ENCODE assay signal across 8 mouse cellular contexts in the genomic region with DNA sequence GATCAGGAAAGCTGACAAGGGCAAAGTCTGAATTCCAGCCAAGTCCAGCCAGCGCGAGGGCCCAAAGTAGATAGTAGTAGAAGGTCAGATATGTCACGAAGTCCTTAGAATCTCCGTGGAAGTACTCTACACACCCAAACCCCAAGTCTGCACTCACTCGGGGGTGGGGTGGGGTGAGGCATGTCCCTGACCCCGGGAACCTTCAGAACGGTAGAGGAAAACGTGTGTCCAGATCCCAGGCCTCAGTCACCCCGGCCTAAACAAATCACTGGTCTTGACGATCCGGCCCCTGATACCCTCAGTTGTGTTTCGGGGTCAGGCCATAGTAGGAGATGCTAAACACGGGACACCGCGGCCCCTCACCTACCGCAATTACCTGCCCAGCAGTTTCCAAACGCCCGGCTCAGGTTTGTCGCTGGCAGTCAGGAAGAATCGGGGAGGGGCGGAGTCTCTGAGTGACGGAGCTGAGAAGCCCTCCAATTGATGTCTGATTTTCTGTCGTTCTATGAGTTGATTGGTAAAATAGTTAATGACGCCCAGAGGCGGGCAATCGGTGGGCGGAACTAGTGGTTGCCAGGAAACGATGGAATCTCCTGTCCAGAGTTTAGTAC. TPM values are rescaled to one million over a fixed set of nuclear protein-coding genes. Genes with fewer than 3 reads are reported as not detected.
DNase-seq lines count a peak whose midpoint lies in the region; ATAC-seq lines count a peak whose summit lies in the region.

Ccdc32 (minus strand) TSS at position 453 of the 611 bp plus-strand sequence.

- H3K4me2 ChIP-seq in hindbrain, embryonic 12.5 days (replicated peaks), result peak within 1 kb of the TSS; percentile 87

- peak; percentile 96 for ATAC-seq in hindbrain, embryonic 12.5 days (ENCODE audit: low FRiP score)

- H3K4me3 ChIP-seq in hindbrain, embryonic 12.5 days, result peak within 1 kb of the TSS; percentile 62

- H3K36me3 ChIP-seq in hindbrain, embryonic 12.5 days, result 0 out of 2 replicates have a peak, but pooled peaks cover 6% of the 10 kb centered on the region

- H3K9me3 ChIP-seq in hindbrain, embryonic 12.5 days (replicated peaks), result no peaks in the 10 kb centered on the region

- DNase-seq in NIH3T3 (ENCODE audit: low read depth), result peak; percentile 95
- peak; percentile 95 to 96 for DNase-seq in cerebellum, postnatal 10 days
- peak; percentile 91 for DNase-seq in frontal cortex, postnatal 10 days (ENCODE audit: low spot score in 2 of 2)
- peak; percentile 86 to 97 for DNase-seq in layer of hippocampus, postnatal 14 days (ENCODE audit: low spot score in 2 of 2)
- peak; percentile 96 for DNase-seq in lung, postnatal 14 days
- peak; percentile 86 for DNase-seq in retina, adult 2 months (ENCODE audit: low read depth, low spot score)
- DNase-seq in thymus, postnatal 36 days, result peak; percentile 92

- peak within 1 kb of the TSS; percentile 77 for H3K9ac ChIP-seq in hindbrain, embryonic 12.5 days

- H3K27me3 ChIP-seq in hindbrain, embryonic 12.5 days, result no peaks in the 10 kb centered on the region

- peaks cover 8% of the 10 kb centered on the region for H3K4me1 ChIP-seq in hindbrain, embryonic 12.5 days

- H3K27ac ChIP-seq in hindbrain, embryonic 12.5 days, result no peak within 1 kb of the TSS

- 1% methylated on average over 28 of the region's 28 CpGs for WGBS in hindbrain, embryonic 12.5 days

RNA-seq across cellular contexts. Expression of gene Ccdc32, which starts in this region (rescaled TPM):
- 27.3 and 27.6 TPM in 2 replicates for polyA plus RNA-seq in hindbrain, embryonic 12.5 days (2016; fragmentation: Nextera tagmentation; extraction: Ambion mirVana)
- 10 to 100 TPM; 62.5 to 63.6 TPM for total RNA-seq in layer of hippocampus, postnatal 14 days (2021)
